Mouse (Mus musculus) layer of hippocampus, adult 9-10 months (tissue): ENCODE measurements around the gene Dcaf8.

Source experiments
- DNase-seq: peaks from one replicate; pipeline ENCODE4 v3.0.0; 2022; ENCODE audit warnings: low spot score

Gene Dcaf8

DNA sequence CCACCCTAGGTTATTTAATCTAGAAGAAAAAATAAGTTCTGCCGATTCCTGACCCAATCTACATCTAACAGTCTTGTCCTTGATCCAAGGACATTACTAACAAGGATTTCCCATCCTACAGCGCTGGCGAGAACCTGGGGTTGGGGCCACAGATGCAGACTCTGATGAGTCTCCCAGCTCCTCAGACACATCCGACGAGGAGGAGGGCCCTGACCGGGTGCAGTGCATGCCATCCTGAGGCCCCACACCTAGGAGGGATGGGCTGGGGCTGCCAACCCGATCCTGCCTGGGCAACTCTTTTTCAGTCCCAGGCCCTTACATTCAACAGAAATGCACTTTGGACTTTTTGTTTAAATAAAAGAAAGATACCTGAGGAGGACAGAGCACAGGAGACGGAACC, 46.6 kb downstream of the Dcaf8 start:
- DNase-seq: no peak

DNA sequence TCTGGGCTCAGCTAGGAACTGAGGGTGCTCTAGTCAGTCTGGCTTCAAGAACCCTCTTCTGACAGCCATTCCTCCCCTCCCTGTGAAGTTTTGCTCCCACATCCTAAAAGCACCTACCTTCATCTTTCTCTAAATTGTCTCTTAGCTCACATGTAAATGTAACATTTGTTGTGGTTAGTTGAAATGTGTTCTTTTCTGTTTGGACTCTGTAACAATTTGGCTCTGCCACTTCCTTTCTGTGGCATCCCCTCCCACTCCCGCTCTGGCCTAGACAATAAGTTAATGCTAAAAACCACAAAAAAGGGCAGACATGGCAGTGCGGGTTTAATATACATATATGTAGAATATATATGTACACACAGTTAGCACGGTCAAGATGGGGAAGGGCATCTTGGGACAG, 49.3 kb downstream of the Dcaf8 start:
- DNase-seq: no peak

DNA sequence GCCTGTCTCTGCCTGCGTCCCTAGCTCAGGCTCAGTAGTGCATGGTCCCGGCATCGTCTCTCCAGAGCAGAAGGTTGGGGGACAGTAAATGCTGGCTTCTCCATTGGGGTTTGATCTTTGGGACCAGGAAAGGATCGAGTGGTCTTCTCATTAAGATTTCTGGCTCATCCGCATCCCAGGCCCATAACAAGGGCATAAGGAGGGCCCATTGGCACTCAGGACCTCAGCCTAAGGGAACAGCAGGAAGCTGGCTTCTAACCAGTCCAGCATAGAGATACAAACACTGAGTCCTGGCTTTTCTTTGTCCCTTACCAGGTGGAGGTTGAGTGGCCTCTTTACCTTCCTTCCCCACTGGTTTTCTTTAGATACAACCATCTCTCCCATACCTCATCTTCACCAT, 50.0 kb downstream of the Dcaf8 start:
- no peak for DNase-seq

DNA sequence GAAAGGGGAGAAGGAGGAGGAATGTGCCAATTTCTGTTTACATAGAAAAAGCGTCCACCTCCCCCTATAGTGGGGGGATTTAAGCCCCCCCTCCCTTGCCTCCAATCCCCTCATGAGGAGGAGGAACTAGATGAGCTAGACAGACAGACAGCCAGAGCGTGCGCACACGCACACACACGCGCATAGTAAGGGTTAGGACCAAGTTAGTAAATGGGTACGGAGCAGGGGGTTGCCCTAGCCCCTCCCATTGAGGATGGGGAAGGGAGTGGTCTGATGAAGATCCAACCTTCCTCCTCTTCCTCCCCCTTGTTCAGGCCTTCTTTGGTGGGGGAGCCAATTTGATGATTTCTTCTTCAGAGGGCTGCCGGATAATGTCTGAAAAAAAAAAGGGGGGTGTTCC, 50.4 kb downstream of the Dcaf8 start:
- no peak for DNase-seq

DNA sequence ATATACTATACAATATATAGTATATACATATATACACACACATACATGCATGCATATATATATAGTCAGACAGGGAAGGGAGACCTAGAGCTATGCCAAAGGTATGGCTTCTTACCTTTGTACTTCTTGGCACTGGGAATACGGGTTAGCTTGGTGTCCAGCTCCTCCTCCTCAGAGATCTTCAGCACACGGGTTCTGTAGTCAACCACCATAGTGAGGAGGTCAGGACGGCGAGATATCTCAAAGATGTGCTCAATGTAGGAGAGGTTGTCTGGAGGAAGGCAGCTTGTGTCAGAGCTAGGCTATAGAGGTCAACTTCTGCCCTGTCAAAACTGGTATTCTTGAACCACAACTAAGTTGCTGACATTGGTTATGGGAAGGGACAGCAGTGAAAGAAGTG, 51.1 kb downstream of the Dcaf8 start:
- DNase-seq: no peak

DNA sequence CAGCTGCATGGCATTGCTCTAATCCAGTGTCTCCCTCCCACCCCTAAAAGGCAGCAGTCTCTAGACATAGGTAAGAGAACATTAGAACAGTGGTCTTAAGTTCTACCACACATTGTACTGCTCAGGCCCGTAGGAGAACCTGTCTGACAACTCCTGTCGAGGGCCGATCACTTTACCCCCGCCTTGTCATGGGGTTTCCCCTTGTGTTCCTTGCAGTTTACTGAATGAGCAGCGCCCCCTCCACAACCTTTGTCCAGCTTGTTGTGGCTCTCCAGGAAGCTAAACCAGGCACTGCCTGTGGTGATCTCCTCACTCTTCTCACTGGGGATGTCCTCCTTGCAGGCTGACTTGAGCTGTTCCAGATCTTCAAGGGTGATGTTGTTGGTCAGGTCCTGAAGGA, 52.3 kb downstream of the Dcaf8 start:
- DNase-seq: no peak

DNA sequence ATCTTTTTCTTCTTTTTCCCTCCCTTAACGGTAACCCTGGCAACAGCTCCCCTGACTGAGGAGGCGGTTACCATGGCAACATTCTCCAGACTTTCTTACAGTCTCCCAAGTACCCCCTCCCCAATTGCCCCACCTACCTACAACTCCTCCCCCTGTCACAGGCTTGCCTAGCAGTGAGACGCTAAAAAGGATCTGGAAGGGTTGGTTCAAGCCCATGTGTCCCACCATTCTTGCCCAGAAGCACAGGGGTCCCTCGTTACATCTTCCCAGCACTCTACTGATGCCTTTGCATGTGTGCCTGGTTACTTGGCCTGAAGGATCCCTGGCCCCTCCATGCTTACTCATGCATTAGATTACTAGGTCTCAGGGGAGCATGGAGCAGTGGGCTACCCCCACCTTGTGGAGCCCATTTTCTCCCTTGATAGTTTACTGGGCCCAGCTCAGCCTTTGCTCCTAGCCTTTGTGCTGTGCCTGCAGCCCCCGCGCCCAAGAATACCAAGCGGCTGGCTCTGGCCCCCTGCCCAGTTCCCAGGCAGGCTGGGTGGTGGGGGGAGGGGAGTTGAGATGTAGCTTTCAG, 53.1 kb downstream of the Dcaf8 start:
- DNase-seq: no peak

DNA sequence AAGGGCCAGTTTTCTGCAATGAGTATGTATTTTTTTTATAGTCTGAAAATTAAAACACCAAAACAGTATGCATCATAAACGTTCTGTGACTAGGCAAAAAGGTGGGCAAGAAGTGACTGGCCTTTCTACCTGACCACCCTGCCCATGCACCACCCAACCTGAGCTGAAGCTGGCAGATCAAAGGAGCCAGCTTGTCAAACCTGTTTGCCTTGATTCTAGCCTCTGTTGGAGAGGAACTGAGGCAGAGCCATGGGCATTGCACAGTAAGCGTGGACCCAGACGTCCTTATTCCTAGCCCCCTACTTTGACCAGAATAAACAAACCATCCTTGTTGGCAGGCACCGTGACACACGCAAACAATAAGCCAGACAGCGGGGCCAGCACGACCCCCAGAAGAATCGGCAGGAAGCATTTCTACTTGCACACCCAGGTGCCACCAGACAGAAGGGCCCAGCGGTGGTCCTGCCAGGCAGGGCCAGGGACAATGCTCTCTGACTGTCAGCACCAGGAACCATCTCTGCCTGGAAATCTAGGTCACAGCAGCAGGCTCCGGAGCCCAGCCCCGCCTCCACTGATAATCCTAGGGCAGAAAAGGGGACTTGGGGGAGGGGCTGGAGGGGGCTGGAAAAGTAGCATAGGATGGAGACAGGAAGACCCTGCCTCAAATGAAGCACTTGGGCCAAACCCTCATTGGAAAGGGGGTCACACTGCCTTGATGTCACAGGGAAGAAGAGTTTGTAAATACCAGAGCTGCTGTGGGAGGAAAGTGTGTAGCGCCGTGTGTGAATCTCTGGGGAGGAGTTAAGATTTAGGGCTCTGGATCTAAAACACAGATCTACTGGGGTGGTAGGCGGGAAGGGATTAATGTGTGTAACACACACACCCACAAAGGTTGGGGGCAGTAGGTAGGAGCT, 54.3 kb downstream of the Dcaf8 start:
- DNase-seq: no peak

DNA sequence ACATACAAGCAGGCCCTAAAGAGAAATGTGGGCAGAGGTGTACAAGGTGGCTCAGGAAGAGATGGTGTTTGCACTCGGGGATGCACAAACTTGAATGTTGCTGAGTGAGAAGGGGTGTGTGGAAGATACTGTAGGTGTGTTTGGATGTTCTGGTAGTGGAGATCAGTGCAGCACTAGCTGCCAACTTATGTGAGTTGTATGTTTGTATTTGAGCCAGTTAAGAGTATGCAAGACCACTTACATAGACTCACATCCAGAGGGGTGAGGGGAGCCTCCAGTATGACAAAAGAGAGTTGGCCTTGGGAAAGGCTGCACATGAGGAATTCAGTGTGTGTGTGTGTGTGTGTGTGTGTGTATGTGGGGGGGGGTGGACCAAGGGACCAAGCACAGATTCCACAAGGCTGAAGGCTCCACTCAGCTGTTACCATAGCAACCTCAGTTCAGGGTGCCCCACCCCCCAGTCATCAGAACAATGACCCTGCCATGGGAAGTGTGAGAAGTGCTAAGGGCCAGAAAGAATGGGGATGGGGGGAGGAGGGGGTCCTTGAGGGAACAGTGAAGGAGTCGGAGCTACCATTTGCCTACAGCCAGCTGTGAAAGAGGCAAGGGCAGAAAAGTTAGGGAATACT, 55.1 kb downstream of the Dcaf8 start:
- DNase-seq: no peak

DNA sequence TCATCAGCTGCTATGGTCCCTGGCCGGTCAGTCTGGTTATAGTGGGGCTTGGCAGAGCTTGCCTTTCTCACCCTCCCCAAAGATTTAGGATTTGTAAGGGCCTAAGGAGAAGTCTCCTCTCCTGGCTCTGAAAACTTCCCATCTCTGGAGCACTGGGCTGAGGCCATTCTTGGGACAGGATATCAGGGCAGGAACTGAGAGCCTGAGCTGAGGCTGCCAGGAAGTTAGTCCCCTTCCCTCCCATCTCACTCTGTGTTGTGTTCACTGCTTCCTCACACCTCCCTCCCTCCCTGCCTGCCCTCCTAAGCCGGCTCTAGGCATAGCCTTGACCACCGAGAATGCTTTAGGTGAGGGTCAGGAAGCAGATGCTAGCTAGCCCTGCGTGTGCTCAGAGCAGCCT, 55.7 kb downstream of the Dcaf8 start:
- DNase-seq: no peak

DNA sequence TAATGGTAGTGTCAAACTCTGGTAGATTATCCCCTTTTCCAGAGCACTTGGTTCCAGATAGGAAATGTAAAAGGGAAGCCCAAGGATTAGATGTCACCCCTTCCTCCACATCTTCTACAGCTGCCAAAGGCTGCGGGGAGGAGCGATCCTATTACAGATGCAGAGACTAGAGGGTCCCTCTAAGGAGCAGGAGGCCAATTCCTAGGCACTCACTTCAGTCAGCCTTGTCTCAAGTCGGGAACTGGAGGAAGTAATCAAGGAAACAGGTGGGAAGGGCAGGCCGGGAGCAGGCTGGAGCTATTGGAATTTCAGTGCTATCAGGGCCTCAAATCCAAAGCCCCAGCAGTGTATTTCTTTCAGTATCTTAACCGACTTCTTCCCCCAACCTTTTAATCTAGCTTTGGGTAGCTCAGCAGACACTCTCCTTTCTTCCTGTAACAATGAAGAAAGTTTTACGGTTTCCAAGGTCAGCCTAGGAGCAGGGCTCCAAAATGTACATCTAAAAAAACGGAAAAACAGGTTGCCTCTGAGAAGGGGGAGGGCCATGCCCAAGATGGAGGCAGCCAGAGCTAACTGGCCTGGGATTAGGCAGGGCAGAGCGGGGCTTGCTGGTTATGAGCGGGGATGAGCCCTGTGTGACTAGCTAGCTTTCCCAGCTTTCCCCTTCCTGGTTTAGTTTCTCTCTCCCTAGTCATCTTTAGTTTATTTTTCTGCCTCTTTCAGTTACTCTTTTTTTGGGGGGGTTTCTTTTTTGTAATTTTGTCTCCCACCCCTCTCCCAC, 56.3 kb downstream of the Dcaf8 start:
- no peak for DNase-seq

DNA sequence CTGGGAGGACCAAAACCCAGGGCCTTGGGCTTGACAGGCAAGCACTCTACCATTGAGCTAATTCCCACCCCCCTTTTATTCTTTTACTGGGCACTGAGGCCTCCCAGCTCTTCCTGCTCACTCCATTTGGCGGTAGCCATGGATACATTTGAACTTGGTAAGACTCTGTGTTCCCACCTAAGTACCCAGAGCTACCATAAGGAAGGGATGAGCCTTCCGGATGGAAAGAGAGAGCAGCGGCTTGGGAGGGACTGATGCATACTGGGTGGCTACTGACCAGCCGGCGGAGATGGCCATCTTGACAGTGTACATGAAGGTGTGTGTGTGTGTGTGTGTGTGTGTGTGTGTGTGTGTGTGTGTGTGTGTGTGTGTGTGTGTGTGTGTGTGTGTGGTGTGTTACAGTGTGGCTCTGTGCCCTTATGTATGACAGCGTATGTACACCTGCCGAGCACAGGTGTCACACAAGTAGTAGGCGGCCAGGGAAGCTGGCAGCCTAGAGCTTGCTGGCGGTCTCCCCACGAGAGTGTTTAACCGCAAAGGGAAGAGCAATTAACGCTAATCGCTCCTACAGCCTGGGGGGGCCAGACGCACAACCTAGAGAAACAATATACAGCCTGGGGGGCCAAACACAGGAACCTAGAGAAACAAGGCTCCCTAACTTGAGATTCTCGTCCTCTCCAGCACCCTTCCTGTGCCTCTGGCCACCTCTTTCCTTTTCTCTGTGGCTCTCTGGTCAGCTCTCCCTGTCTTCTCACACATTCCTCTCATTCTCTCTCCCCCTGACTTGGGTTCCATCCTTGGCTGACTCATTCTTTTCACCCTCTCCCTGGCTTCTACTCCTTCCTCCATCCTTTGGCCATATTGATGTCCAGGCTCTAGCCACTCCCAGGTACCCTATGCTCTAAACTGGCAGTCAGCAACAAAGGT, 57.2 kb downstream of the Dcaf8 start:
- no peak for DNase-seq

DNA sequence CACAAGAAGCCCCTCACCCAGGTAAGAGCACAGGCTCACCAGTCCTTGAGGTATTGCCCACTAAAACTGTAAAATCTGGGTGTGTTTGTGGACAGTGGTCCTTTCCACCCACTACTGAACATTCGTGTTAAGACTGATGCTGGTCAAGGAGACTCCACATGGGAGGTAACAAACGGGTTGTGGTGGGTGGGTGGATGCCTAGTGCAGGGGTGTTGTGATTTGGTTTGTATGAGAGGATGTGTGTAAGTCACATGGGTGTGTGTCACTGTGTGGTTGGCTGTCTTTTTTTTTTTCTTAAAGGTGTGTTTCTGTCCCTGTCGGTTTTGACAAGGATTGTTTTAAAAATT, 57.8 kb downstream of the Dcaf8 start:
- no peak for DNase-seq

DNA sequence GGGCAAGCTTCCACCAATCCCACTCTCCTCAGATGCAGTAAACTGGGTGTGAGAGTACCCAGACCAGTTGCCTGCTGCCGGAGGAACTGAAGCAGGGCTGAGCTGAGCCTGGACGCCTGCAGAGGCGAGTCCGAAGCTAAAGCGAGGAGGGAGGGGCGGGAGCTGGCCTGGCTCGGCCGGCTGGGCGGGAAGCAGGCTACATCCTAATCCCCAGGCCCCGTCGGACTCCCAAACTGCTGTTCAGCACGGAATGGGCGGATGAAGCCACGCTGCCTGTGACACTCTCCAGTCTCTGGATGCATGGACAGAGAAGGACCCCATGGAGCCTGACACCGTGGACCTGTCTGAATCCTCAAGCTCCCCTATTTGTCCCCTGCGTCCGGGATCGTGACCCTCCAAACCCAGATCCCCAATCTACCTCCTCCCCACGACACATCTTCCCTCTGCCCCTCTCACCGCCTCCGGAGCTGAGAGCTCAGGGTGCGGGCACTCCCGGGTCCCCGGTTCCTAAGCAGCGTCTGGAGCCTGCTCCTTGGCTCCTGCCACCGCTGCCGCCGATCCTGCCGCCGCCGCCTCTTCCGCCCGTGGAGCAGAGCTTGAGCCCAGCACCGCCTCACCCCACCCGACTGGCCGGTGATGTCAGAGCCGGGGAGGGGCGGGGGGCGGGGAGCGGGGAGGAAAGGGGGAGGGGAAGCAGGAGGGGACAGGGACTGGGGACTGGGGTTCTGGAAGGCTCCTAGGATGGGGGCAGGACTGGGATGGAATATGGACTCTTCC, 58.4 kb downstream of the Dcaf8 start, which contains the start of gene Pea15a:
Pea15a (minus strand) TSS at position 664 of the 777 bp plus-strand sequence.
- no peak for DNase-seq

DNA sequence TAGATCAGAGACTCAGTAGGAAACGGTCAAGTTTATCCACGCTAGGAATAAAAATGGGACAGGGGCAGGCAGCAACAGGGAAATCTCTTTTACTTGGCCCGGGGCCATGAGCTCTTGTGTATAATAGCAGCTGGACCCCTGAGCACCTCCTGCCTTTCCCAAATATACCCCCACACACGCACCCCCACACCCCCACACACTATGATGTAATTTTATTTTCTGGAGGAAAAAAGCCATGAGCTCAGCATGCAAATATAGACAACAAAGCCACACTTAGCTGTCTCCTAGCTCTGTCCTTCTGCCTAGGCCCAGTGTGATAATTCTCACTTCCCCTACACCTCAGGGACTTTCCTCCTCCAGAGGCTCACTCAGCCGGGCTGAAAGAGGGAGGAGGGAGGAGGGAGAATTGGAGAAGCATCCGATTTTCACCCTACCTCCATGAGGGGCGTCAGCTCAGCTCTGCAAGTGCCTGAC, 59.3 kb downstream of the Dcaf8 start:
- peak; percentile 57 for DNase-seq

DNA sequence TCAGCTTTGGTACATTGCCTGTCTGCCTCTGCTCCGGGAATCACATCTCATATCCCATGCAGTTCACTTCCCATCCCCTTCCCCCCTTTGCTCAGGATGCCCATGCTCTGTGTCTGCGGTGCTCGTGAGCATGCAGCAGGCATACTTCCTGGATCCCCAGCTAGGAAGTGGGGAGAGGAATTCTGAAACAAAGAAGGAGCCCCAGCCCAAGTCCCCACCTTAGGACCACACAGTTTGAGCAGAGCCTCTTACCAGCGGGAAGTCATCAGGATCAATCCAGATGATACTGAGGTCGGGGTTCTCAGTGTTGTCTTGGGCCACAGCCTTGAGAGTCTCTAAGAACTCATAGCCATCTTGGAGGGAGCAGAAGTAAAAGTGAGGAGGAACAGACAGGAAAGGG, 64.9 kb downstream of the Dcaf8 start:
- no peak for DNase-seq

DNA sequence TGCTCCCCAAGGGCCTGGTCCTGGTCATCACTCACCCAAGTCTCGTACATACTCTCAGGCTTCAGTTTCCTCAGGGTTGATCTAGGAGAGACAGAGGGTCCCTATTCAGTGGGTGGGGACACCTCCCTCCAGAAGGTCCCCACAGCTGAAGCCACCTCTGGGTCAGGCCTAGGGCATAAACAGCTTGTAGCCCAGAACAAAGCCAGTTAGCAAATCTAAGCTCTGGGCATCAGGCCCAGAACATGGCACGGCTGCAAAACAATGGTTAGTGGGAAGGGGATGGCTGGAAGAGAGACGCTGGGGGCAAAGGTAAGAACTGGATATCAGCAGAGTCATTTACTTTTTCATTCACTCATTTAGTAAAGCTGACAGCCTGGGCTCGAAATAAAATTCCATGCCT, 65.9 kb downstream of the Dcaf8 start:
- DNase-seq: no peak

DNA sequence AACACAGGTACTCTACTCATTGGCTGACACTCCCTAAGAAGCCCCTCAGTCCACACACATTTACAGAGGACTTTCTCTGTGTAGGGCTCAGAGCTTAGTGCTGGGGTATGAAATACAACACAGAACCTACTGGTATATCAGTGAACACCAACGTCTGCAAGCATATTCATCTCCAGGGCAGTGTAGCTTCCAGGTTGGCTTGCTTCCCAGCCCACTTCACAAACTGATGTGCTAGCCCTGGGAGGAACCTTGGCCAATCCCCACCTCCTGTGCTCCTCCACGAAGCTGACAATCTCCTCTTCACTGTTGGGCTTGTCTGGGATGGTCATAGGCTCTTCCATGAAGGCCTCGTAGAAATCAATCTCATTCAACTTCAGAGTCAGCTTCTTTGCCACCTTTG, 66.9 kb downstream of the Dcaf8 start:
- no peak for DNase-seq

DNA sequence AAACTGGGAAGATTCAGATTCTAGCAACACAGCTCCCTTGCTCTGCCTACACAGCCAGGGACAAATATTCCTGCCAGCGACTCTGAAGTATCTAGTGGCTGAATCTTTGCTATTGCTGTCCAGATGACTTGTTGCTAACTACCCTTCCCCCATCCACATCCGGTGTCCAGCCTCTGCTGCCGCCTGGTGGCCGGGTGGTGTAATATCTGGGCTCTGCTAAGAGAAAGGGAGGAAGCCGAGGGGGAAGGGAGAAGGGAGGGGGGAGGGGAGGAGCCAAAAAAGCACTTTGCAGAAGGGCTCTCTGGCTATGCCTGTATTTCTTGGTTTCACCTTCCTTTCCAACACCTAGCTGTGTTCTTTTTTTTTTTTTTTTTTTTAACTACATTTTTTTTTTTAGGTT, 69.3 kb downstream of the Dcaf8 start:
- DNase-seq: no peak

DNA sequence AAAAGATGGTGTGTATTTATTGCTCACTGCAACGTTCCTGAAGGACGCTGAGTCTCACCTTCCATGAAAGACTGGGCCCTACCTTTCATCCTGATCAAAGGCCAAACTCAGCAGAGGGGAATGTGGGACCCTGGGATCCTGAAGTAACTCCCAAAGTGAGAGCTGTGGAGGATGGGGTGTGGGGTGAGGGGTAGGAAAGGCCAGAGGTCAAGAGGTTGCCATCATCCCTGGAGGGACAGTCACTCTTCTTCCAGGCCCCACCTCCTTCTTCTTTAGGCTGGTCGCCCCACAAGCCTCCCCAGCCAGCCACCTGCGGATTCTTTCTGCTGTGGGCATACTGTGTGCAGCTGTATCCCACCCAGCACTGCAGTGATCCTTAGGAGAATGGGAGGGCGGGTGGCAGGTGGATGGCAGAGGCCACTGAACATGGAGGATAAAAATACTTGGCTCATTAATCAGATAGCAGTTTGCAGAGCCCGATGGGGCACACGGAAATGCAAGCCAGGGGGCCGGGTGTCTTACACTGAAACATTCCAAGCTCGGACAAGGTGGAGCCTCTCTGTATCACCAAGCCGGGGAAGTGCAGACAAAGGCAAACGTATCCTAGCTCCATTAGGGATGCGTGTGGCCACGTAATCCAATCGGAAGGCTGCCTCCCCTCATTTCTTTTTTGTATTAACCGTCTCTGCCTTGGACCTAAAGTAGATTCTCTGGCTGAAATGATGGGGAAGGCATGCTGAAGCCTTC, 70.5 kb downstream of the Dcaf8 start:
- DNase-seq: no peak
